Mouse (Mus musculus): ENCODE results near the gene Tedc1. TPM values are rescaled to one million over a fixed set of nuclear protein-coding genes. Genes with fewer than 3 reads are reported as not detected.

The Tedc1 gene
- 4.7 and 7.3 TPM in 2 replicates for polyA plus RNA-seq (2015; fragmentation: Nextera tagmentation; extraction: Ambion mirVana)

GRCm38 (mm10) chr12:113155887-113156539, at the start of gene Tedc1:
Gene Tedc1 (plus strand): TSS chr12:113156421.

GRCm38 (mm10) chr12:113139908-113140615, 16.2 kb upstream of the Tedc1 start, which contains the start of gene Crip2:
Gene Crip2 (plus strand): TSS chr12:113140236.

GRCm38 (mm10) chr12:113146112-113147057, 9.8 kb upstream of the Tedc1 start, which contains the start of gene Crip1:
Gene Crip1 (plus strand): TSS chr12:113146316.

GRCm38 (mm10) chr12:113185442-113186291, 29.4 kb downstream of the Tedc1 start, which contains the start of gene Tmem121:
Gene Tmem121 (plus strand): TSS chr12:113185930.

Other genes with a start within 250 kb of the Tedc1 start
- gene Jag2, start 226.6 kb upstream of the Tedc1 start, polyA plus RNA-seq (2015; fragmentation: Nextera tagmentation; extraction: Ambion mirVana): 3.5 and 4.5 TPM in 2 replicates
- gene Nudt14, start 214.3 kb upstream of the Tedc1 start, polyA plus RNA-seq (2015; fragmentation: Nextera tagmentation; extraction: Ambion mirVana): 64.5 and 69.2 TPM in 2 replicates
- 14.5 and 14.6 TPM in 2 replicates for gene Btbd6, start 179.9 kb upstream of the Tedc1 start, polyA plus RNA-seq (2015; fragmentation: Nextera tagmentation; extraction: Ambion mirVana)
- gene Brf1, start 155.7 kb upstream of the Tedc1 start, polyA plus RNA-seq (2015; fragmentation: Nextera tagmentation; extraction: Ambion mirVana): 33.3 and 34.9 TPM in 2 replicates
- 8.2 and 8.7 TPM in 2 replicates for gene Pacs2, start 141.9 kb upstream of the Tedc1 start, polyA plus RNA-seq (2015; fragmentation: Nextera tagmentation; extraction: Ambion mirVana)
- not detected in 2 replicates for gene Tex22, start 81.9 kb upstream of the Tedc1 start, polyA plus RNA-seq (2015; fragmentation: Nextera tagmentation; extraction: Ambion mirVana)
- gene Mta1, start 58.1 kb upstream of the Tedc1 start, polyA plus RNA-seq (2015; fragmentation: Nextera tagmentation; extraction: Ambion mirVana): 7.0 and 7.5 TPM in 2 replicates
- gene Crip2, start 16.2 kb upstream of the Tedc1 start, polyA plus RNA-seq (2015; fragmentation: Nextera tagmentation; extraction: Ambion mirVana): 190 and 212 TPM in 2 replicates
- gene Crip1, start 10.1 kb upstream of the Tedc1 start, polyA plus RNA-seq (2015; fragmentation: Nextera tagmentation; extraction: Ambion mirVana): 1,080 and 1,215 TPM in 2 replicates
- 2.9 and 3.8 TPM in 2 replicates for gene Tmem121, start 29.5 kb downstream of the Tedc1 start, polyA plus RNA-seq (2015; fragmentation: Nextera tagmentation; extraction: Ambion mirVana)